Mouse (Mus musculus) testis, adult 2 months (tissue): ENCODE measurements around the gene Col5a1.

Experiments used
- CTCF ChIP-seq: fragments of 200-500 bp; IDR thresholded peaks from 2 replicates; pipeline ENCODE4 v1.5.1; 2012; ENCODE audit warnings: low read depth, mild to moderate bottlenecking, inconsistent platforms, low read length, moderate library complexity; ENCODE audit not compliant: control insufficient read depth, insufficient read depth, insufficient replicate concordance
- POLR2A ChIP-seq: fragments of 200-500 bp; IDR thresholded peaks from 2 replicates; pipeline ENCODE4 v1.6.1; 2012; ENCODE audit warnings: low read depth, mild to moderate bottlenecking, inconsistent platforms, low read length, moderate library complexity; ENCODE audit not compliant: control insufficient read depth

DNA sequence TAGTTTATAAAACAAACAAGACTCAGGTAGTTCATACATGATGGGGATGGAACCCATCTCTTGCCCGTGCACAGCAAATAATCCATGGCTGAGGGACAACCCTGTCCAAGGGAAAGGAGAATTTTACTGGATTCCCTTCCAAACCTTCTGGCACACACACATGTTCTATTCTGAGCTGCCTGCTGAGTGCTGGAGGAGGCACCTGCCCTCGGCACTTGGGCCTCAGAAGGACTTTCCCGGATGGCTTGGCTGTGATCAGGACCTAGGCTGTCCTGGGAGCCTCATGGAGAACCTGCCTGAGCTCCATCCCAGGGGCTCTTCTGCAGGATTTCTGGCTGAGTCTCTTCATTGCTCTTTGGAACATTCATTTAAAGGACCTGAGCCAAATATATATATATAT lies 45.3 kb upstream of the Col5a1 start:
- TF ChIP-seq POLR2A (no peak), CTCF (no peak)
